Mouse (Mus musculus) C2C12 (cell line): ENCODE data around the gene L2hgdh.

ENCODE experiments used
- CEBPB ChIP-seq: IDR thresholded peaks from one replicate; pipeline ENCODE4 v1.6.1; 2011; ENCODE audit warnings: low read depth, mild to moderate bottlenecking, control low read depth, moderate library complexity
- CTCF ChIP-seq: IDR thresholded peaks from one replicate; pipeline ENCODE4 v1.5.1; 2011; ENCODE audit not compliant: control insufficient read depth, insufficient read depth, insufficient read length
- MYOD1 ChIP-seq: IDR thresholded peaks from one replicate; pipeline ENCODE4 v1.6.1; 2011; ENCODE audit warnings: low read depth; ENCODE audit not compliant: control insufficient read depth, insufficient read length

DNA sequence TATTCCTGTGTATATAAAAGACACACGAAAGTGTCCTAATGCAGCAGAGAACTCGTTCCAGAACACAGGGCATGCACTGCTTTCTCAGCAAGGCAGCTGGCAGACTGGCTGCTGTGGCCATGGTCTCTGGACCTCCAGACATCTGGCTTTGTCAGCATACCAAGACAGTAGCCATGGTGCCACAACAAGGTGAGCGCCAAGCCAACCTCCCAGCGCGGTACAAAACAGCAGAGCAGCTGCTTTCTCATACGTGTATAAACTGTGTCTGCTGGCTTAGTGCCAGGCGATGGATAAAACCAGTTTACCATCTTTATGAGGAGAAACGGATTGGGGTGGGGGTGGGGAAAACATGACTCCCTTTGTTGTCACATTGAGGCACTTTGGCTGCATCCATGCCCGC is 40.9 kb upstream of the L2hgdh start:
- TF ChIP-seq CTCF = no peak
- no peak for TF ChIP-seq MYOD1
- no peak for TF ChIP-seq CEBPB
